Mouse (Mus musculus) lung, embryonic 16.5 days (tissue): ENCODE data around the gene Gm4791. TPM values are rescaled to one million over a fixed set of nuclear protein-coding genes. Genes with fewer than 3 reads are reported as not detected.

Experiments used
- ATAC-seq: fragments of 200-750 bp; cut with Nextera tagmentation; 2 replicates; pipeline ENCODE4 v1.8.0; 2017; ENCODE audit warnings: low read depth, mild to moderate bottlenecking, moderate library complexity
- H3K27ac ChIP-seq: fragments of 300-500 bp; sonication (generic); 2 replicates; pipeline ENCODE4 v1.5.1; 2014; ENCODE audit warnings: mild to moderate bottlenecking, control low read depth, low read length
- H3K27me3 ChIP-seq: fragments of 300-500 bp; sonication (generic); 2 replicates; pipeline ENCODE4 v1.6.1; 2014; ENCODE audit warnings: low read depth, low read length, mixed read lengths; ENCODE audit not compliant: control insufficient read depth, insufficient read depth
- H3K36me3 ChIP-seq: fragments of 300-500 bp; sonication (generic); 2 replicates; pipeline ENCODE4 v1.6.1; 2014; ENCODE audit warnings: low read length; ENCODE audit not compliant: control insufficient read depth, insufficient read depth
- H3K4me1 ChIP-seq: fragments of 300-500 bp; sonication (generic); replicated peaks from 2 replicates; pipeline ENCODE4 v1.6.1; 2014; ENCODE audit warnings: low read length, mixed read lengths; ENCODE audit not compliant: control insufficient read depth, insufficient read depth
- H3K4me2 ChIP-seq: fragments of 300-500 bp; sonication (generic); 2 replicates; pipeline ENCODE4 v1.6.1; 2014; ENCODE audit warnings: low read depth, low read length, control low read depth
- H3K4me3 ChIP-seq: fragments of 300-500 bp; sonication (generic); 2 replicates; pipeline ENCODE4 v1.5.1; 2014; ENCODE audit warnings: mild to moderate bottlenecking, low read length, control low read depth
- H3K9ac ChIP-seq: fragments of 300-500 bp; sonication (generic); 2 replicates; pipeline ENCODE4 v1.6.1; 2014; ENCODE audit warnings: low read length, control low read depth
- H3K9me3 ChIP-seq: fragments of 300-500 bp; sonication (generic); 2 replicates; pipeline ENCODE4 v1.6.1; 2016; ENCODE audit warnings: low read length; ENCODE audit not compliant: control insufficient read depth
- WGBS: fragments of 180-500 bp; shearing (Covaris S2); extraction: QIAGEN DNeasy Blood & Tissue Kit; methylation state at CpG from one replicate; pipeline ENCODE4 v1.1.7; 2014; 5-methylcytosine and 5-hydroxymethylcytosine counted together
- polyA plus RNA-seq: library from polyadenylated mRNA; unstranded; fragments of >200 nt; fragmentation: Nextera tagmentation; extraction: Ambion mirVana; gene quantifications from 2 replicates; pipeline ENCODE4 v1.2.1, GENCODE M21; 2015

Gm4791 gene
- not detected in 2 replicates for polyA plus RNA-seq

- Histone ChIP-seq H3K27ac (no peak within 1 kb of the TSS), H3K4me1 (no peaks in the 10 kb centered on the region), H3K9ac (no peak within 1 kb of the TSS), H3K4me3 (no peak within 1 kb of the TSS), H3K4me2 (no peak within 1 kb of the TSS), H3K36me3 (no peaks in the 10 kb centered on the region), H3K9me3 (no peaks in the 10 kb centered on the region), H3K27me3 (no peaks in the 10 kb centered on the region)
- no peak for ATAC-seq
- whole genome bisulfite sequencing: 23% methylated on average over 5 of the region's 5 CpGs
Observed at GRCm38 (mm10) chr9:46998338-46998791, at the start of gene Gm4791. Gene Gm4791, plus strand, starts transcription at chr9:46998741.

GRCm38 (mm10) chr9:46956286-46956685 lies 42.3 kb upstream of the Gm4791 start:
- WGBS: 74% methylated on average over 6 of the region's 6 CpGs

GRCm38 (mm10) chr9:46957420-46957950 lies 41.1 kb upstream of the Gm4791 start:
- Histone ChIP-seq H3K9me3 (no peaks in the 10 kb centered on the region), H3K4me3 (no peak overlapping the region), H3K27ac (no peak overlapping the region), H3K4me1 (no peaks in the 10 kb centered on the region), H3K4me2 (no peak overlapping the region), H3K9ac (no peak overlapping the region), H3K27me3 (no peaks in the 10 kb centered on the region), H3K36me3 (no peaks in the 10 kb centered on the region)
- ATAC-seq: no peak
- WGBS: 67% methylated on average over 8 of the region's 8 CpGs

More at GRCm38 (mm10) chr9:46956286-46956685, 42.3 kb upstream of the Gm4791 start:
- H3K9ac ChIP-seq: no peak overlapping the region
- no peak for ATAC-seq
- H3K36me3 ChIP-seq: no peaks in the 10 kb centered on the region
- H3K27me3 ChIP-seq: no peaks in the 10 kb centered on the region
- H3K27ac ChIP-seq: no peak overlapping the region
- no peak overlapping the region for H3K4me3 ChIP-seq
- H3K9me3 ChIP-seq: no peaks in the 10 kb centered on the region
- H3K4me2 ChIP-seq: no peak overlapping the region
- no peaks in the 10 kb centered on the region for H3K4me1 ChIP-seq

- H3K27ac ChIP-seq: no peak overlapping the region
- no peaks in the 10 kb centered on the region for H3K36me3 ChIP-seq
- no peaks in the 10 kb centered on the region for H3K9me3 ChIP-seq
- no peak overlapping the region for H3K4me2 ChIP-seq
- no peak overlapping the region for H3K4me3 ChIP-seq
- ATAC-seq: no peak
- 0 out of 2 replicates have a peak, but pooled peaks cover 3% of the 10 kb centered on the region for H3K4me1 ChIP-seq
- no peaks in the 10 kb centered on the region for H3K27me3 ChIP-seq
- H3K9ac ChIP-seq: no peak overlapping the region
- WGBS: 49% methylated on average over 5 of the region's 5 CpGs
Observed at GRCm38 (mm10) chr9:46966028-46966427, 32.5 kb upstream of the Gm4791 start.

GRCm38 (mm10) chr9:46968970-46969369 lies 29.6 kb upstream of the Gm4791 start:
- Histone ChIP-seq H3K36me3 (no peaks in the 10 kb centered on the region), H3K4me1 (0 out of 2 replicates have a peak, but pooled peaks cover 3% of the 10 kb centered on the region), H3K27ac (no peak overlapping the region), H3K27me3 (no peaks in the 10 kb centered on the region), H3K9me3 (no peaks in the 10 kb centered on the region), H3K4me2 (no peak overlapping the region), H3K4me3 (no peak overlapping the region), H3K9ac (no peak overlapping the region)
- 9% methylated on average over 6 of the region's 6 CpGs for WGBS
- ATAC-seq: no peak

GRCm38 (mm10) chr9:46969406-46969805 lies 29.1 kb upstream of the Gm4791 start:
- no peak overlapping the region for H3K4me2 ChIP-seq
- 0 out of 2 replicates have a peak, but pooled peaks cover 3% of the 10 kb centered on the region for H3K4me1 ChIP-seq
- 35% methylated on average over 6 of the region's 6 CpGs for WGBS
- no peaks in the 10 kb centered on the region for H3K27me3 ChIP-seq
- H3K27ac ChIP-seq: no peak overlapping the region
- H3K4me3 ChIP-seq: no peak overlapping the region
- ATAC-seq: no peak
- H3K36me3 ChIP-seq: no peaks in the 10 kb centered on the region
- no peak overlapping the region for H3K9ac ChIP-seq
- no peaks in the 10 kb centered on the region for H3K9me3 ChIP-seq

GRCm38 (mm10) chr9:46978806-46979205 lies 19.7 kb upstream of the Gm4791 start:
- Histone ChIP-seq H3K4me1 (peaks cover 4% of the 10 kb centered on the region; the same call in 1 of the 2 replicates), H3K27ac (no peak overlapping the region), H3K36me3 (no peaks in the 10 kb centered on the region), H3K4me3 (no peak overlapping the region), H3K9me3 (no peaks in the 10 kb centered on the region), H3K27me3 (no peaks in the 10 kb centered on the region; the same call in 1 of the 2 replicates), H3K9ac (no peak overlapping the region), H3K4me2 (no peak overlapping the region)
- ATAC-seq: no peak
- 59% methylated on average over 11 of the region's 11 CpGs for WGBS

GRCm38 (mm10) chr9:46980111-46980510 lies 18.4 kb upstream of the Gm4791 start:
- Histone ChIP-seq H3K4me1 (peaks cover 4% of the 10 kb centered on the region; the same call in 1 of the 2 replicates), H3K9ac (no peak overlapping the region), H3K27me3 (no peaks in the 10 kb centered on the region; the same call in 1 of the 2 replicates), H3K27ac (no peak overlapping the region), H3K36me3 (no peaks in the 10 kb centered on the region), H3K9me3 (no peaks in the 10 kb centered on the region), H3K4me2 (no peak overlapping the region), H3K4me3 (no peak overlapping the region)
- WGBS: 8% methylated on average over 2 of the region's 2 CpGs
- no peak for ATAC-seq

- 29% methylated on average over 2 of the region's 2 CpGs for WGBS
- no peaks in the 10 kb centered on the region; the same call in 1 of the 2 replicates for H3K27me3 ChIP-seq
- H3K4me1 ChIP-seq: peaks cover 4% of the 10 kb centered on the region; the same call in 1 of the 2 replicates
- no peak overlapping the region for H3K4me3 ChIP-seq
- no peak overlapping the region for H3K27ac ChIP-seq
- no peaks in the 10 kb centered on the region for H3K36me3 ChIP-seq
- no peaks in the 10 kb centered on the region for H3K9me3 ChIP-seq
- no peak for ATAC-seq
- no peak overlapping the region for H3K4me2 ChIP-seq
- no peak overlapping the region for H3K9ac ChIP-seq
Observed at GRCm38 (mm10) chr9:46983471-46983870, 15.1 kb upstream of the Gm4791 start.
